Mouse (Mus musculus) forebrain, embryonic 14.5 days (tissue): ENCODE measurements around the gene Mab21l1. TPM values are rescaled to one million over a fixed set of nuclear protein-coding genes. Genes with fewer than 3 reads are reported as not detected.
A peak's percentile ranks its signal among the peaks of the same experiment; 100 is the strongest.

ENCODE experiments used
- ATAC-seq: fragments of 200-750 bp; cut with Nextera tagmentation; 2 replicates; pipeline ENCODE4 v1.8.0; 2017; ENCODE audit warnings: mild to moderate bottlenecking, moderate library complexity
- DNase-seq: peaks from one replicate; pipeline ENCODE4 v3.0.0-alpha.2; 2015; ENCODE audit warnings: low spot score
- H3K27ac ChIP-seq: fragments of 300-500 bp; sonication (generic); 2 replicates; pipeline ENCODE4 v1.5.1; 2014; ENCODE audit warnings: low read depth, mild to moderate bottlenecking, control low read depth, low read length, moderate library complexity
- H3K27me3 ChIP-seq: fragments of 300-500 bp; sonication (generic); replicated peaks from 2 replicates; pipeline ENCODE4 v1.6.1; 2014; ENCODE audit warnings: low read length, control low read depth, mixed read lengths; ENCODE audit not compliant: control insufficient read depth, insufficient read depth
- H3K36me3 ChIP-seq: fragments of 300-500 bp; sonication (generic); 2 replicates; pipeline ENCODE4 v1.6.1; 2014; ENCODE audit warnings: low read length, control low read depth; ENCODE audit not compliant: control insufficient read depth, insufficient read depth
- H3K4me1 ChIP-seq: fragments of 300-500 bp; sonication (generic); 2 replicates; pipeline ENCODE4 v1.6.1; 2014; ENCODE audit warnings: antibody characterized with exemption, low read length, control low read depth; ENCODE audit not compliant: control insufficient read depth, insufficient read depth
- H3K4me2 ChIP-seq: fragments of 300-500 bp; sonication (generic); 2 replicates; pipeline ENCODE4 v1.6.1; 2014; ENCODE audit warnings: mild to moderate bottlenecking, control low read depth, low read length
- H3K4me3 ChIP-seq: fragments of 300-500 bp; sonication (generic); 2 replicates; pipeline ENCODE4 v1.5.1; 2014; ENCODE audit warnings: low read depth, low read length, control low read depth
- H3K9ac ChIP-seq: fragments of 300-500 bp; sonication (generic); 2 replicates; pipeline ENCODE4 v1.6.1; 2014; ENCODE audit warnings: mild to moderate bottlenecking, low read length, control low read depth, moderate library complexity
- H3K9me3 ChIP-seq: fragments of 300-500 bp; sonication (generic); replicated peaks from 2 replicates; pipeline ENCODE4 v1.6.1; 2016; ENCODE audit warnings: low read length, control low read depth, mixed read lengths; ENCODE audit not compliant: control insufficient read depth
- WGBS: fragments of 180-500 bp; shearing (Covaris S2); extraction: QIAGEN DNeasy Blood & Tissue Kit; methylation state at CpG from one replicate; pipeline ENCODE4 v1.1.7; 2014; 5-methylcytosine and 5-hydroxymethylcytosine counted together
- polyA plus RNA-seq: library from polyadenylated mRNA; unstranded; fragments of >200 nt; fragmentation: Nextera tagmentation; extraction: Ambion mirVana; gene quantifications from 2 replicates; pipeline ENCODE4 v1.2.1, GENCODE M21; 2014

Gene Mab21l1
- polyA plus RNA-seq, 1 experiment from 2014 or later = 18.2 TPM

DNA sequence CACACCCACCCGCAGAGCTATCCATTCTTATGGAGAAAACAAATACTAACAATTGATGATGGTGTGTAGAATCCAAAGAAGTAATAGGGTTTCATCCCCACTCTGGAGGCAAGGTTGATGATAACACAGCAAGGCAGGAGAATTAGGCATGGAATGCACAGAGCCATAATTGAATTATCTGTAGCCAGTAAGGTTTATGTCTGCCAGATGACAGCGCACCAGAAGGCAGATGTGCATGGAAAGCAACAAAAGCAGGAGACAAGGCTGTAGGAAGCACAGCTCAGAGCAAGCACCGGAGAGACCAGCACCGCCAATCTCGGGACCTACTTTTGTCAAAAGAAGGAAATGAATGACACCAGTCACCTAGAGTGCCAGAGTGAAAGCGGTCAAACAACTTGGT is 28.4 kb upstream of the Mab21l1 start:
- no peak overlapping the region for H3K4me2 ChIP-seq
- no peak overlapping the region for H3K9ac ChIP-seq
- no peaks in the 10 kb centered on the region for H3K36me3 ChIP-seq
- WGBS = 92% methylated on average over 6 of the region's 6 CpGs
- no peaks in the 10 kb centered on the region for H3K9me3 ChIP-seq
- no peak overlapping the region for H3K27ac ChIP-seq
- H3K27me3 ChIP-seq = peaks cover 27% of the 10 kb centered on the region
- peaks cover 32% of the 10 kb centered on the region for H3K4me1 ChIP-seq
- ATAC-seq (no peak), DNase-seq (no peak)
- no peak overlapping the region for H3K4me3 ChIP-seq

DNA sequence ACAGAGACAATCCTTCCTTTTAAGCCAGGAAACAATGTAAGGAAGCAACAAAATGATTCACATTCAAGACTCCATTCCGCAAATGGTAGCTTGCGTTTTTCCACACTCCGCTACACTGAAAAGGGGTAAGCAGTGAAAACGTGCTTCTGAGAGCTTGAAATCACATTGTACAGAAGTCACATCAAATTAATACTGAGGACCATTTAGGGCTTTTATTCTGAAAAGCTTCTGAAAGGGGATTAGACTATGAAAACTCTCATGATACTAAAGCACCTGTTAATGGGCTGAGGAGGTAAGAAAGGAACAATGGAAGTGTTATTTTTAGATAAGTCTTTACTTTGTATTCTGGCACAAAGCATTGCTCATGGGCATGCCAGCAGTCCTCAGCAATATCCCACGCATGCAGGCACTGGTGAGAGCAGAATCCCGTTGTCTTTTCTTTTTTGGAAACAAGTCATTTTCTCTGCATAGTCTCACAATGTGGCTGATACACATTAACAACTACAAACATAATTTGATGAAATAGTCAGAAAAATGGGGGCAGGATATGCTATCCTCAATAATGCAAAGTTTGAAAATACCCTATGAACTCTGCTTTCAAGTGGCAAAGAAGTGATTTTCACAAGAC is 27.2 kb upstream of the Mab21l1 start:
- Histone ChIP-seq H3K9ac (no peak overlapping the region), H3K4me2 (no peak overlapping the region), H3K27me3 (peaks cover 23% of the 10 kb centered on the region), H3K27ac (peak overlapping the region; percentile 6; the same call in 1 of the 2 replicates), H3K36me3 (no peaks in the 10 kb centered on the region), H3K4me3 (no peak overlapping the region), H3K4me1 (peaks cover 32% of the 10 kb centered on the region), H3K9me3 (no peaks in the 10 kb centered on the region)
- ATAC-seq = no peak
- WGBS = 9% methylated on average over 6 of the region's 6 CpGs
- no peak for DNase-seq

DNA sequence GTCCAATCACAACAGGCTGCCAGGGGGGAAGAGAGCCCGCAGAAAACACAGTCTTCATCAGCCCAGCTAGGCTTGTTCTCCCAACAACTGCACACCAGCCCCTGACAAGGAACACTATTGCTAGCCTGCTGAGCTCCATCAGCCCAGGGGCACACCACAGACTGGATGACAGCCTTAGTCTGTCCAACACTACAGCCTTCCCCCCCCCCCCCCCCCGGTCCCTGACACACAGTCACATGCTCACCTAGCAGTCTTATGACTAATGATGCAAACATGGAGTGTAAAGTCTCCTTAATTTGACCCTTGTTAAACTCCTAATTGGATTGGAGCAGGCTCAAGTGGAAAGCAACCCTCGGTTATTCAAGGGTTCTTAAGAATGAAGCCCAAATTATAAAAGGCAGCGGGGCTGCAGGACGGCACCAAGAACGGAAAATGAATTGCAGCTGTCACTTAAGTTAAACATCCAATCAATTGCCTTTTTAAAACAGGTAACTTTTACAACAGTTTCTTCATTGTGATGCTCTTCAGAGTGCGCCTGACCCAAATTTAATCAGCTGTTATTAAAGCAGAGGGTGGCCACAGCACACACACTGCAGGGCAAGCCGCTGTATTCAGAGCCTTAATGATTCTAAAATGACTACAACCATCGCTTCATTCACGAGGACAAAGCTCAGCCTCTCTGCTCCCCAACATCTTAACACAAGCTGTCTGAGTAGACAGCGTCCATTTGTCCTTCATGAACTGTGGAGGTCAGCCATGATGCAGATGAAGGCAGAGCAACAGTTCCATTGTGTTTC is 26.3 kb upstream of the Mab21l1 start:
- 0 out of 2 replicates have a peak overlapping the region, but pooled peaks have one; percentile 8 for H3K4me2 ChIP-seq
- H3K4me1 ChIP-seq = peaks cover 26% of the 10 kb centered on the region
- peak; percentile 77 for ATAC-seq
- H3K9me3 ChIP-seq = no peaks in the 10 kb centered on the region
- H3K27me3 ChIP-seq = peaks cover 25% of the 10 kb centered on the region
- no peaks in the 10 kb centered on the region for H3K36me3 ChIP-seq
- no peak overlapping the region for H3K27ac ChIP-seq
- H3K9ac ChIP-seq = no peak overlapping the region
- H3K4me3 ChIP-seq = no peak overlapping the region
- peak; percentile 77 for DNase-seq
- 3% methylated on average over 10 of the region's 11 CpGs for WGBS

DNA sequence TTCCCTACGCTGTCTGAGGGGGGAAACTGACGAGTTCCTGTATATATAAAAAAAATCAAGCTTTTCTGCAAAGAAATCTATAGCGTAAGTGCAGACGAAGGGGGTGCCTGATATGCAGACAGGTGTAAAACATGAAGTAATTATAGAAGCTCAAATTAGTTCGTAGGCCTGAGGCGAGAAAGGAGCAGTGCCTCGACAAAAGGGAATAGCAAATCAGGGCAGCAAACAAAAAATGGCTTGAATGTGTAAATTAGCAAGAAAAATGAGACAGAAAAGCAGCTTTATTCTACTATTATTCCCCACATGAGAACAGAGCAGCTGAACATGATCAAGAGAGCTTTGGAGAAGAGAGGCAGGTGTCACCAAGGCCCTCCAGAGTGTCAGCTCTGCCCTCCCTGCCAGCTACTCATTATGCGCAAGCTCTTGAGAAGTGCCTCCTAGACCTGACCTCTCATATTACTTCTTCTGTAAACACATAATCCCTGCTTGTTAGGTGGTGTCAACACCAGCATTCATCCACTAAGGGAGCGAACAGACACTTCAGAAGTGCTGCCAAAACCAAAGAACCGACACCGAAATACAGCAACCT is 25.6 kb upstream of the Mab21l1 start:
- no peak overlapping the region for H3K4me2 ChIP-seq
- no peaks in the 10 kb centered on the region for H3K9me3 ChIP-seq
- ATAC-seq (peak; percentile 79), DNase-seq (peak; percentile 75)
- H3K4me1 ChIP-seq = peaks cover 20% of the 10 kb centered on the region
- WGBS = 5% methylated on average over 11 of the region's 11 CpGs
- no peak overlapping the region for H3K4me3 ChIP-seq
- 0 out of 2 replicates have a peak overlapping the region, but pooled peaks have one; percentile 10 for H3K27ac ChIP-seq
- no peaks in the 10 kb centered on the region for H3K36me3 ChIP-seq
- H3K9ac ChIP-seq = no peak overlapping the region
- peaks cover 25% of the 10 kb centered on the region for H3K27me3 ChIP-seq

DNA sequence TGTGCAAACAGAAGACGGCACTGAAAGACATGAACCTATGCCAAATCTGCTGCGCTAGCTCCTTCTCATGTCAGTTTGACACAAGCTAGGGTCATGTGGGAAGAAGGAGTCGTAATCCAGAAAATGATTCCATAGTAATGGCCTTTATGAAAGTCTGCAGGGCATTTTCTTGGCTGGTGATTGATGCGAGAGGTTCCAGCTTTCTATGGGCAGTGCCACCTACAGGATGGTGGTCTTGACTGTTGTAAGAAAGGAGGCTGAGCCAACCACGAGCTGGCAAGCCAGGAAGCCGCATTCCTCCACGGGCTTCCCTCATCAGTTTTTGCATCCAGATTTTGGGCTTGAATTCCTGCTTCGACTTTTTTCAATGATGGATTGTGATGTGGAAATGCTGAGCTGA is 24.0 kb upstream of the Mab21l1 start:
- H3K36me3 ChIP-seq = no peaks in the 10 kb centered on the region
- H3K9me3 ChIP-seq = no peaks in the 10 kb centered on the region
- peaks cover 20% of the 10 kb centered on the region for H3K4me1 ChIP-seq
- ATAC-seq (no peak), DNase-seq (peak; percentile 47)
- H3K27ac ChIP-seq = no peak overlapping the region
- H3K4me2 ChIP-seq = no peak overlapping the region
- WGBS = 40% methylated on average over 8 of the region's 8 CpGs
- peaks cover 23% of the 10 kb centered on the region for H3K27me3 ChIP-seq
- H3K4me3 ChIP-seq = no peak overlapping the region
- H3K9ac ChIP-seq = no peak overlapping the region

DNA sequence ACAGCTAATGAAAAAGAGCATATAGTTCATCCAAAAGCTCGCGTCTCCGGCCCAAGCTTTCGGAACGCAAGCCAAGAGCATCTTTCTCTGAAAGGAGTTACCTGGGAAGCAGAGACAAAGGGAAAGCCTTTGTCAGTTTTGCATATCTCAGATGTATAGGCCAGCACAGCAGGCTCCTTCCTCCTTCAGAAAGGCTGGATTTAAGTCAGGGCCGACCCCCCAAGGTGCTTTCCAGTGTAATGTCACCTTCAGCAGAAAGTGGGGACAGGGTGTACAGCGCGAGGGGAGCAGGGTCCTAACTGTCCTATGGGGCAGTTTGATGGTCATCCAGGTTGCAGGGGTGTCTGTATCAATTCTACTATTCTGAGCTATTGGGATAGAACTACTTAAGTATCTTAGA is 18.7 kb upstream of the Mab21l1 start:
- Histone ChIP-seq H3K27me3 (peaks cover 18% of the 10 kb centered on the region; the same call in 1 of the 2 replicates), H3K9ac (no peak overlapping the region)

DNA sequence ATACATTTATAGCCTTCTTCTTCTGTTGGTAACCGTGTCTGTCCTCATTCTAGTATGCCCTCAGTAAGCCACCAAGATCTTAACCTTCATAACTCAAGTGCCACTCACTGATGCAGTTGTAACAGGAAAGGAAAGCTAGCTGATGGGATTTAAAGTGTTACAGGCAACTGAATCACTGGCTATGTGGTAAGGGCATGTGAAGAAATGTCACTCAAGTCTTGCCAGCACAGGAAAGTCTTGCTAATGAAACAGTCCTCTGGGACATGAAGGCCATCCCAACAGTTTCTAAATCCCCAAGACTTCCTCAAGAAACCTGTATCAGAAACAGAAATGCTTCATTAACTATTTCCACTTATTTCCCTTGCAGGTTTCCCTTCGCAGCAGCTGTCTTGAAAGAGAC is 13.7 kb upstream of the Mab21l1 start:
- no peaks in the 10 kb centered on the region for H3K36me3 ChIP-seq
- WGBS = 82% methylated on average over 2 of the region's 2 CpGs
- DNase-seq (no peak), ATAC-seq (no peak)
- no peak overlapping the region for H3K9ac ChIP-seq
- no peaks in the 10 kb centered on the region for H3K9me3 ChIP-seq
- no peaks in the 10 kb centered on the region for H3K4me1 ChIP-seq
- peaks cover 7% of the 10 kb centered on the region; the same call in 1 of the 2 replicates for H3K27me3 ChIP-seq
- H3K4me3 ChIP-seq = no peak overlapping the region
- no peak overlapping the region for H3K27ac ChIP-seq
- H3K4me2 ChIP-seq = no peak overlapping the region

More for the DNA sequence above, 18.7 kb upstream of the Mab21l1 start:
- H3K36me3 ChIP-seq = no peaks in the 10 kb centered on the region
- H3K4me3 ChIP-seq = no peak overlapping the region
- no peak for DNase-seq
- H3K4me1 ChIP-seq = no peaks in the 10 kb centered on the region
- no peak overlapping the region for H3K27ac ChIP-seq
- WGBS = 24% methylated on average over 8 of the region's 8 CpGs
- no peak for ATAC-seq
- no peaks in the 10 kb centered on the region for H3K9me3 ChIP-seq
- H3K4me2 ChIP-seq = no peak overlapping the region

DNA sequence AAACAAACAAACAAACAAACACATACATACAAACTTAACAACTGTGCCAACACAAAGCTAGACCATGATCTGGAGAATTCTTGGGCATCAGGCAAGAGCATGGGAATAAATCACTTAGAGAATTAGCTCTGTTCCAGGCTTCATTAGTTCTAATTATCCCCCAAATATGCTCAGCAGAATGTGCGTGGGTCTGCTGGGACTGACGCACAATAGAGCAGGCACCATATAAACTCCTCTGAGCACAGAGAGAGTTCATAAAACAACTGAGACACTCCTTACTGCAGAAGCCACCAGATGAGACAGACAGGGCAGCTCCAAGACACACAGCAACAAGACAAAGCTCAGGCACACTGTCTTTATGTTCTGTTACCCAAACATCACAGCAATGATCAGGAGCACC is 13.0 kb upstream of the Mab21l1 start:
- Histone ChIP-seq H3K27me3 (0 out of 2 replicates have a peak, but pooled peaks cover under 1% of the 10 kb centered on the region), H3K36me3 (no peaks in the 10 kb centered on the region), H3K4me2 (no peak overlapping the region), H3K4me1 (no peaks in the 10 kb centered on the region), H3K9ac (no peak overlapping the region), H3K9me3 (no peaks in the 10 kb centered on the region), H3K27ac (no peak overlapping the region), H3K4me3 (no peak overlapping the region)
- DNase-seq (no peak), ATAC-seq (no peak)
- 52% methylated on average over 2 of the region's 2 CpGs for WGBS
